Mouse (Mus musculus) adrenal gland, postnatal 4 days (tissue): ENCODE measurements around the gene Ints6. TPM values are rescaled to one million over a fixed set of nuclear protein-coding genes. Genes with fewer than 3 reads are reported as not detected.
"Not testable (repeated sequence)": the region's sequence is repeated elsewhere in the genome, so short reads cannot be mapped to it uniquely, and the experiment has no call there.

ENCODE experiments used
- DNase-seq, 2 experiments: peaks; one replicate each; pipeline ENCODE4 v3.0.0; 2021 to 2022; ENCODE audit warnings: low spot score in 2 of 2, mixed read lengths in 2 of 2
- total RNA-seq, 2 experiments: library from RNA; stranded (reverse); gene quantifications; 2 replicates each; pipeline ENCODE4 v1.2.3; 2021

The Ints6 gene
- total RNA-seq, 2 experiments from 2014 or later = 52.4 to 56.5 TPM

- no peak for DNase-seq
Measured at GRCm38 (mm10) chr14:62758714-62759113, 2.3 kb downstream of the Ints6 start.

- no peak for DNase-seq
Measured at GRCm38 (mm10) chr14:62755095-62755640, 5.8 kb downstream of the Ints6 start.

- DNase-seq = no peak
Measured at GRCm38 (mm10) chr14:62751479-62751878, 9.5 kb downstream of the Ints6 start.

- DNase-seq = no peak
Measured at GRCm38 (mm10) chr14:62735646-62736045, 25.3 kb downstream of the Ints6 start.

GRCm38 (mm10) chr14:62733666-62734065, 27.3 kb downstream of the Ints6 start:
- DNase-seq = no peak

- no peak for DNase-seq
Measured at GRCm38 (mm10) chr14:62731902-62732301, 29.1 kb downstream of the Ints6 start.

GRCm38 (mm10) chr14:62724560-62724959, 36.4 kb downstream of the Ints6 start:
- DNase-seq = no peak

GRCm38 (mm10) chr14:62721625-62722024, 39.3 kb downstream of the Ints6 start:
- no peak for DNase-seq

GRCm38 (mm10) chr14:62718161-62718560, 42.8 kb downstream of the Ints6 start:
- no peak for DNase-seq

- no peak for DNase-seq
Measured at GRCm38 (mm10) chr14:62673646-62674045, 87.3 kb downstream of the Ints6 start.

- no peak for DNase-seq
Measured at GRCm38 (mm10) chr14:62664976-62665673, 95.8 kb downstream of the Ints6 start.

- no peak for DNase-seq
Measured at GRCm38 (mm10) chr14:62663367-62663766, 97.6 kb downstream of the Ints6 start, which contains the start of gene Serpine3. Gene Serpine3 (plus strand): TSS chr14:62663667.

- DNase-seq = no peak
Measured at GRCm38 (mm10) chr14:62662381-62662780, 98.6 kb downstream of the Ints6 start.

- no peak for DNase-seq
Measured at GRCm38 (mm10) chr14:62657469-62657868, 103.5 kb downstream of the Ints6 start.

- DNase-seq = no peak
Measured at GRCm38 (mm10) chr14:62655996-62656395, 105.0 kb downstream of the Ints6 start.

- DNase-seq = no peak
Measured at GRCm38 (mm10) chr14:62651771-62652170, 109.2 kb downstream of the Ints6 start.

GRCm38 (mm10) chr14:62650376-62650775, 110.6 kb downstream of the Ints6 start:
- DNase-seq = no peak

- DNase-seq = no peak
Measured at GRCm38 (mm10) chr14:62648405-62648804, 112.6 kb downstream of the Ints6 start.

GRCm38 (mm10) chr14:62642368-62642767, 118.6 kb downstream of the Ints6 start:
- not testable (repeated sequence) for DNase-seq

GRCm38 (mm10) chr14:62640396-62640795, 120.6 kb downstream of the Ints6 start:
- DNase-seq = no peak

GRCm38 (mm10) chr14:62639551-62639950, 121.4 kb downstream of the Ints6 start:
- DNase-seq = no peak

- no peak for DNase-seq
Measured at GRCm38 (mm10) chr14:62639111-62639510, 121.9 kb downstream of the Ints6 start.

- no peak for DNase-seq
Measured at GRCm38 (mm10) chr14:62638345-62638702, 122.6 kb downstream of the Ints6 start.
